Mouse (Mus musculus) retina, postnatal 7 days (tissue): ENCODE measurements around the gene Cdhr3.
"Not testable (repeated sequence)": the region's sequence is repeated elsewhere in the genome, so short reads cannot be mapped to it uniquely, and the experiment has no call there.

Experiments used
- DNase-seq: peaks from one replicate; pipeline ENCODE4 v3.0.0-alpha.2; 2012; ENCODE audit warnings: low read depth, low spot score

Gene Cdhr3

DNA sequence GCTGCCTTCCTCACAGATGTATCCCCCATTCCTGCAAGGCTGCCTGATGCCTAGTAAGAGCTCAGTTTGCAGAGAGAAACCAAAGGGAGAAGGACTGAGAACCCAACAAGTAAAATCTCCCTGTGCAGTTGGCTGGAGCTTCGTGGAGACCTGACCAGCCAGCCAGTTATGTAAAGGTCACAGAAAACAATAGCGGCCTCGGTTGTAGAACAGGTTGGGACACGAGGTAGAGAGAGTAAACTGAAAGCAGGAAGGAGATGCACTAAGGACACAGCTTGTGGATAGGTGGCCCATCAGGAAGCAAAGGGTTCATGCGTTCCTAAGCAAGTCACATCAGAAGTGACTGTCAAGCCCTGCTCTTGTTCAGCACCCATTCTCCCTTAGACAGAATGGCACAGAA is 86.8 kb downstream of the Cdhr3 start:
- no peak for DNase-seq

DNA sequence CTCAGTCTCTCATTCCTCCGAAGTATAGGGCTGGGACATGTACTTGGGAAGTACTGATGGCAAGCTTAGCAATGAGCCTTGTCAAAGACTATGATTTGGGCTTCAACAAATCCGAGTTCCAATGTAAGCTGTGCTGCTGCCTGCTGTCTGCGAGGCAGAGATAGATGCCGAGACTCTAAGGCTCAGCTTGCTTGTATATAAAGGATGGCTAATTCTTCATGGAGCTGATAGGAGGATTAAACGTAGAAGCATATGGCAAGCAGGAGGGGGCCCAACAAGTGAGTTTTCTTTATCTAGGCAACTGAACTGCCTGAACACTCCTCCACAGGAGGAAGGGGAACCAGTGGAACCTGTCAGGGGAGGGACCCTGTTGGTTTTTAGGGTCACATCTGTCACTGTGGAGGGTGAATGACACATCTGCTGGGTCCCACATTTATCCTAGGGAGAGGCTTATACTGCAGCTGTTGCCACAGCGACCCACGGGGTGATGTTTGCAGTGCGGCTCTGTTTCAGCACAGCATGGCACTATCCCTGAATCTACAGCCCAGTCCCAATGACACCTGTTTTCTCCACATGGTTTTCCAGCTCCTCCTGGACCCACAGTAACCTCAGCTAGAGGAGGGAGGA is 89.2 kb downstream of the Cdhr3 start:
- peak; percentile 24 for DNase-seq

DNA sequence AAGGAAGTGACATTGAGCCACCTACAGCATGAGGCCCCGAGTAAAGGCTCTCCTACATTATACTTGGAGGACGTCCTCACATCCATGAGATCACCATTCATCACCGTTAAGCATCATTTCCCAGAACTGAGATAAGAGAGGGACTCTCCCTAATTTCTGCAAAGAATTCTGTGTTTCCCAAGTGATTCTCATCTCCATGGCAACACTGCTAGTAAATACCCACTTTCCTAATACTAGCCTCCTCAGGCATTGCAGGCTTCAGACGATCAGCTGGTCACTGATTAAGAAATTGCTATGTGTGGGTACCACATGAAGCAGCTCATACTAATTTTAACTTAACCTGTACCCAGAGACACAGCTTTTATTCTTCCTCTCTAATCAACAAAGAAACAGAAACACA is 92.3 kb downstream of the Cdhr3 start:
- DNase-seq, result no peak

DNA sequence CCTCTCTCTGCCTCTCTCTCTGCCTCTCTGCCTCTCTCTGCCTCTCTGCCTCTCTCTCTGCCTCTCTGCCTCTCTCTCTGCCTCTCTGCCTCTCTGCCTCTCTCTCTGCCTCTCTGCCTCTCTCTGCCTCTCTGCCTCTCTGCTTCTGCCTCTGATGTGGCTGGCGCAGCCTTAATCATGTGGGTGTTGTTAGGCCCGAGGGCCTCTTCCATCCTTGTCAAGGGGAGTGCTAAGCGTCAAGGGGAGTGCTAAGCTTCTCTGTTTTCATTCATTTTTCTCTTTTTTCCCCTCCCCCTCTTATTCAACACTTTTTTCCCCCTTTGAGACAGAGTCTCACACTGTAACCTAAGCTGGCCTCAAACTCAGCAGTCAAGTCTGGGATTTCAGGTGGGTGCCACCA is 92.9 kb downstream of the Cdhr3 start:
- not testable (repeated sequence) for DNase-seq

DNA sequence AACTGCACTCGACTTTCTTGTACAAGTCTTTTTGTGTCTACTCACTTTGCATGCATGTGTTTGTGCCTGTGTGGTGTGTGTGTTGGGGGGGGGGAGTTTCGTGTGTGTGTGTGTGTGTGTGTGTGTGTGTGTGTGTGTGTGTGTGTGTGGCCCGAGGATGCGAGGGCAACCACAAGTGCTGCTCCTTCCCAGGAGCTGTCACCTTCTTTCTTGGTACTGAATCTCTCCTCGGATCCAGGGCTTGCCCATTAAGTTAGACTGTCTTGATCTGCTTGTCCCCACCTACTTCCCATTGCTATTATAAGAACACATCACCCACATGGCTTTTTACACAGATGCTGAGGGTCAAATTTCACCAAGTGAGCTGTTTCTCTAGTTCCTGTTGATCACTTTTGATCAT is 93.9 kb downstream of the Cdhr3 start:
- DNase-seq, result no peak

DNA sequence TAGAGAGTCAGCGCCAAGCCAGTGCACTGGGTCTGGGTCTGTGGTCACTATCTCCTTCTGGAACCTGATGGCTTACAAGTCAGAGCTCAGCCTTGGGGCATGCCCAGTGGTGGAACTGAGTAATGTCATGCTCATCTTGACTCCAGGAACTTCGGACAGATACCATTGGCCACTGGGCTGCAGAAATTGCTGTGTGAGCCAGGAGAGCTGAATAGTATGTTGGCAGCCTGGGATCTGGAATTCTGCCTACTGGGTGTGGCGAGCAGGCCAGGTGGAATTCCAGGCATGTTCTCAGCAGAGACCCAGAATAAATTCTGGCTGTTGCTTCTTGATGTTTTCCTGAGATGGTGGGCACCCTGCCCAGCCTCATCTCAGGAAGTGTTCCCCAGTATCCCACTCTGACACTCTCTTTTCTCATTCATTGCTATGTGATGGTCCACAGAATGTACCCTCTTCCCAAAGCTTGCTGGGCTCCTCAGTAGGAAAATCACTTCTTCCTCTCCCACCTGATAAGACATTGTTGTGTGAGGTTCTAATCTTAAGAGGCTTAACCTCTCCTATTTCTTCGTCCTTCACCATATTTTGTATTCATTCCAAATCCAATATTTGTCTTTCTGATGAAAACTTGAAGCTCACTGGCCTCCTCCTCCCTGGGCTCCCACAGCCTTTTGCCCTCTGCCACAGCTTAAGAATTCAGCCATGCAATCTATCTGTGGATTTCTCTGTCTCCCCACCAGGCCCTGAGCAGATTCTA is 97.4 kb downstream of the Cdhr3 start:
- no peak for DNase-seq

DNA sequence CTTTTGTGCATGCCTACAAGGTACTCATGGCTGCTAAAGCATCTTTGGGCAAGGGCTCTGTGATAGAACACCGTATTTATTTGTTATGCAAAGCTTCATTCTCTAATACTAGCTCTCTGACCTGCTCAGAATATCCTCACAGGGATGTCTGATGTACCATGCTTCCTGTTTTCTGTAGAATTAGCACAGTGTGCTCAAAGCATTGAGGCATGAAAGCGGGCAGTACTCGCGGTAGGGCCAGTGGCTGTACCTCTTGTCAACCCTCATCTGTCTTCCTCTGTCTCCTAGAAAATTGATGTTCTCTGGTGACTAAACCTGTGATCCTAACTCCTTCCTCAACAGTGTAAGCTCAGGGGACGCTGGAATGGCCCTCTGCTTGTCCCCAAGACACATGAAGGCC is 98.6 kb downstream of the Cdhr3 start:
- DNase-seq, result no peak

DNA sequence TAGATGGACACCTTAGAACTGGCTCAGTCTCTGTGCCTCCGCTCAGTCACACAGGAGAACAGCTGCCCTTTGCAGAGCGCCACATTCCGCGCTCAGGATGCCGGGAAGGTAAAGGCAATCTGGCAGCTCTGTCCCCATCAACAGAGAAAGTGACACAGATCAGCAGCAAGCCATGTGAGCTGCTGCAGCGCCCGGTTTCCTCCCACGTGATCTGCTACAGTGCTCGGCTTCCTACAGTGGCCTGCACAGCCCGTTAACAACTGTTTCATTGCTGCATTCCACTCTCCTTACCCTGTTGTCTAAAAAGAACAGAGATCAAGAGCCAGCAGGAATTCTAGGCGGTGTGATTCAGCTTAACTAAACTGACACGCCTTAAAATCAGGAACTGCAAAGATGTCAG is 102.9 kb downstream of the Cdhr3 start:
- DNase-seq, result no peak

DNA sequence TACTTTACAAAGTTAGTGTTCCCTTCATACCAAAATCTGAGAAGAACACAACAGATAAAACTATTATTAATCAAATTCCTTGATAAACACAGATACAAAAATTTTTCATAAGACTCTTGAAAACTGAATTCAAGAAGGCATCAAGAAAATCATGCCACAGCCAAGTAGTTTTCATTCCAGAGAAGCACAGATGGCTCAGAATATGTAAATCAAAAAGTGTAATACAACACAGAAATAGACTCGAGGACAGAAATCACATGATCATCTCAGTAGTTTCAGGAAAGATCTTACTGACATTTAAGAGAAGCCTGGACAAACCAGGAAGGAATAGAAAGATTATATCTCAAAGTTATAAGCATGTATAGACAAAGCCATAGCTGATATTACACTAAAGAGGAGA is 106.4 kb downstream of the Cdhr3 start:
- DNase-seq, result no peak
